Mouse (Mus musculus) adrenal gland, postnatal 25 days (tissue): ENCODE data around the gene Dhrs11. TPM values are rescaled to one million over a fixed set of nuclear protein-coding genes. Genes with fewer than 3 reads are reported as not detected.
A peak's percentile ranks its signal among the peaks of the same experiment; 100 is the strongest.

ENCODE experiments used
- DNase-seq: peaks from one replicate; pipeline ENCODE4 v3.0.0; 2021; ENCODE audit warnings: mixed read lengths
- total RNA-seq: library from RNA; stranded (reverse); gene quantifications from 2 replicates; pipeline ENCODE4 v1.2.3, GENCODE M21; 2021

The Dhrs11 gene
- total RNA-seq, 1 experiment from 2014 or later, result 49.8 TPM

DNA sequence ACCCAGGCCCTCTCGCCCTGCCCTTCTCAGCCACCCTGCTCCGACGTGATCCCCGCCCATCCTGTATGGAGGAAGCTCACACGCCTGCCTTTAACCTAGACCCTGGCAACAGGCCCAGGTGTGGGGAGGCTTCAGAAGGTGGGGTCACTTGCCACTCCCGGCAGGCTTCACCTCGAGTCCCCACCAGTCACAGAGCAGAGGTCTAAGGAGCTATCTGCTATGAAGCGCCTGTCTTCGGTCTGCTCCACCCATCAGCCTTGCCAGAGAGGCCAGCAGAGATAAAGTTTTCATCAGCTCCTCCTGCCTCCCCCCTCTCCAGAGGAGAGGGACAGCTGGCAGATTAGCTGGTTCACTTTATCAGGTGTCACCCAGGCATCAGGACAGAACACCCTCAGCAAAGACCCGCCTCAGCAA, 5.3 kb downstream of the Dhrs11 start:
- no peak for DNase-seq

DNA sequence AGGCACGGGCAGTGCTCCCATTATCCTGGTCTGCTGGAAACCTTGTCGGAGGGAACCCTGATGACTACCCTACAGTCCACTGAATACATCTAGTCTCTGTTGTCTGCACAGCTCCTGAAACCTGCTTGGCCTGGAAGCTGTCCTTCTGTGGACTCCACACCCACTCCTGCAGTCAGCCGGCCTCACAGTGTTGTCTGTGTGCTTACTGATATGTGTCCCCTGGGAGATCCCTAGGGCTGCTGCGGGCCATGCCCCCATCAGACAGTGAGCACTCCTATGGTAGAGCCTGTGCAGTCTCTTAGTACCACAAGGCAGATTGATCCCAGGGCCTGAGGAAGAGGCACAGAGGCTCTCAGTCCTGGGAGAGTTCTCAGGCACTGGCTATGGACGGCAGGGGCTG, 6.3 kb downstream of the Dhrs11 start:
- no peak for DNase-seq

DNA sequence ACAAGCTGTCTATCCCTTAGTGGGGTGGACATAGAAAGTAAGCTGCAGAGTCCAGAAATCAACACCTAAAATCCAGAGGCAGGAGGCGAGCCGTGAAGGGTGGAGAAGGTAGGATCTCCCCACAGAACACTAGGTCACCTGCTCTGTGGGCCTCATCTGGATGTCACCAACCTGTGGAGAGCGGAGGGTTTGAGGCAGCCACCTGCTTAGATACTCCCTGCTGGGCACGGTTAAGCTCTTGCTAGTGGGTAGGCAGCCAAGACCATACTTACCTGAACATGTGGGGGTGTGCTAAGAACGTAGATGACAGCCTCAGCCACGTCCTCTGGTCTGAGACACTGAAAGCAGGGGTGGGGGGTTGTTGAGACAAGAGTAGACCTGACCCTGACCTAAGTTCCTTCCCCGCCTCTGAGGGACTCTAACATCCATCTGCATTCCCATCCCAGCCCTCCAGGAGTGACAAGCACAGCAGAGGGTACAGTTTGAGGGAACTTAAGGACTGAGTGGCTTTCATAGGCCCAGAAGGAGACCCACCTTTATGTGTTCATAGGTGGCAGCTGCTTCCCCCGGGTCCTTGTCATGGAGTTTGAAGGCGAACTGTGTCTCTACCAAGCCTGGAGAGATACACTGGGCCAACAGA, 7.5 kb downstream of the Dhrs11 start:
- no peak for DNase-seq

DNA sequence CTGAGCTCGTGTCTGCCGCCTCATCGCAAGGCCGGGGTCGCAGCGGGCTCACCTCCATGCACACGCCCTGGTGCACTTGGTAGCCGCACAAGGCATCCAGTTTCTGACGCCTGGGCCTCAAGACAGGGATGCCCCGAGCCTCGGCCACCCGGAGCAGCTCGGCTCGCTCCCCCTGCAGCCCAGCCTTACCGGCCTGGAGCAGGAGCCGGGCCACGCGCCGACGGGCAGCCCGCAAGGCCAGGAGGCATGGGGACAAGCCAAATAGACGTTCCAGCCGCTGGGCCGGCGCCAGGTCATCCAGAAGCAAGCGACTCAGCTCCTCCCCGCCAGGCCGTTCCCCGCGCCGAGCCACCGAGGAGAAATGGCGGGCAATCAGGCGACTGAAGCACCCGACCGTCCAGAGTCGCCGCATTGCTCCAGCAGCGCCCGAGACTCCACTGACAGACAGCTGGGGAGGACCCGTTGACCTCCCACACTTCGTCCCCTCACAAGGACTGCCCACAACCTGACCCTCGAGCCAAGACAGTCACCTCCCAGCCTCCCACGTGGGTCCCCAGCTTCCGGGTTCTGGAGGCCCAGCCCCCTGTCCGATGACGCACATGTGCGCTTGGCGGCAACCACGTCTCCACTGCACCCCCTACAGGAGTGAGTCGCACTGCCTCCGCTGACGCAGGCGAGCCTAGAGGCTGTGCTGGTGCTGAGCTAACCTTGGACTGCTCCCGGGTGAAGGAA, 9.7 kb downstream of the Dhrs11 start, which contains the start of gene Mrm1:
TSS of gene Mrm1 (minus strand) at position 555 of the 732 bp plus-strand sequence.
- peak; percentile 96 for DNase-seq

DNA sequence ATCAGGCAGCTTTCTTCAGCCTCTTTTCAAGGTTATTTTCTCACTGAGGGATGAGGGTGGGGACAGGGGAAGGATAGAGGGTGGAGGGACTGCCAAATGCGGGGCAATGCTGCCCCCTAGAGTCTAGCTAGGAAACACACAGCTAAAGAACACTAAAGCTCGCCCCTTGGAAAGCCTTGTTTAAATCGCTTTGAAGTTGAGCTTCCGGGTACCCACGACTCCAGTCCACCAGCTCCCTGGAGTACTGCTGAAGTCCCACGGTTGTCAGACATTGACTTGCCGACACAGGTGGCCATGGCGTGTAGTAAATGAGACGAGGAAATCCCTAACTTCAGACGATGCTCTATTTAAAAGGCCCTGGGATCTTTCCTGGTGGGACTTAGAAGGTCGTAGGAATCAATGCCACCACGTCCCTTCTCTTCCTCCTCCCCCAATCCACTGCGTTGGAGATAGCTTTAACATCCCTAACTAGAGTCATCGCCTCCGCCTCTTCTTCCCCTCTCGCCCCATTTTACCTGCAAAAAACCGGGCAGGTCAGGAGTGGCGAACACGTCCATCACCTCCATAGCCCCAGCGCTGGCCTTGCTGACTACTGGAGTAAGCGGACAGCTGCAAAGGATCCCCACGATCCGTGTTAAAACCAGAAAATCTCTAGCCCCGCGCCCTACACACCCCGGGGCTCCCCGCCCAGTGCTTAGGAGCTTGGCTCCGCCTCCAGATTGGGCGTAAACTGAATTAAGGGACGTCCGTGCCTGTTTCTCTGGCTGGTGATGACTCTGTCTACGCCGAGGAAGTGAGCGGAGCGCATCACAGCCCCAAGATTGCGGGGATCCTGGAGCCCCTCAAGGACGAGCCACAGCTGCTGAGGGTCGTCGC, 10.5 kb downstream of the Dhrs11 start:
- DNase-seq, result peak; percentile 80

DNA sequence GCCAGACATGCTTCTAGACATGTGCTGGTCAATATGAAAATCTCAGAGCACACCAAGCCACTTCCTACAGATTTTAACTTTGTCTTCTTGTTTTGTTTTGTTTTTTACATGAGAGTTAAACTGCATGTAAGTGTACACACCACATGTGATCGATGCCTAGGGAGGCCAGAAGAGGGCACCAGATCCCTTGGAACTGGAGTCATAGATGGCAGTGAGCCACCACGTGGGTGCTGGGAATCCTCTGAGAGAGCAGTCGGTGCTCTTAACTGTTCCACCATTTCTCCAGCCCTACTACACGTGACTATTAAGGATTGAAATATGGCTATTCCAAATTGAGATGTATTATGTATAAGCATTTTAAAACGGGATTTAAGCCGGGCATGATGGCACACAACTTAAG, 11.4 kb downstream of the Dhrs11 start:
- DNase-seq, result no peak

DNA sequence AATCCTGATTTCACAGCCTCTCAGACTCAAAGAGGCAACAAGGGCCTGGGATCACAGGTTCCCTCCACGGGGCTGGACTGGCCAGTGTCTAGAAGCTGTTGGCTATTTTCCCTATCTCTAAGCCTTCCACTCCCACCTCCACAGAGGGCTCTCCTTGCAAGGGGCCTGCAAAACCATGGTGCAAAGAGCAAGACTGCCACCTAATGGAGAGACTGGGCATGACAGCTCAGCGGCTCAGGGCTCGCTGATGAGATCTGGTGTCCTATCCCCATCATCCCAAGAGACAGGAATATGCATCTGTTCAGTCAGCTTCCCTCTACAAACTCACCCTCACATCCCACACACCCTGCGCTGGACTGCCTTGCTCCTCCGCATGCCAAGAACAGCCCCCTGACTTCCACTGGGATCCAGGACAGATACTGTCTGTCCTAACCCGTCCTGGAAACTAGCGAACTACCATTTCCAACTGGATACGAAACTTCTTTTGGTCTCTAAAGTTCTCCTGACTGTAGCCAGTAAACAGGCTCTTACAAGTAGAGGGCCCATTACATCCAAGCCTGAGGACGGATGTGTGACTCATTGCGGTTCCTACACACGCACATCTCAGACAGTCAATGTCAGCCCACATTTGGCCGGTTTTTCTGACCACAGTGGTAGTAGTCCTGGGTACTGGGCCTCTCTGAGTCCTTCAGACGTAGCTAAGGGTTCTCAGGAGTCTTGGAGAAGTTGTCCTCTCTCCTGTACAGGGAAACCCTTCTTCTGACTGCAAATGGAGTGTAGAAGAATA, 14.9 kb downstream of the Dhrs11 start:
- DNase-seq, result peak; percentile 65

DNA sequence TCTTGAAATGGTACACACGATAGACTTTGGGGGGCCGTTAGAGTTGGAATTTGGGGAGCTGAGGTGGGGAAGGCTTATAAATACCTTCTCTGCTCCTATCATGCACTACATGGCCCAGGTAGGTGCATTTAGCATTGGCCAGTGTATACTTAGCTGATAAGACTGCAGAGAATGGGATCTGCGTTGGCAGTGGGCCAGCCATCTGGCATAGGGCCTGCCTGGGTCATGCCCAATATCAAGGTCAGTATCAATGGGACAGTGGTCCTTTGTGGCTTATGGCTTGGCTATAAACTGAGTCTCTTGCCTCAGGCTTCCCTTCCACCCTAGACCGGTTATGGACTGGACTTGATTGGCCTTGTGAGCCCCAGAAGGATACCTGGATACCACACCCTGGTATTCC, 24.4 kb downstream of the Dhrs11 start:
- peak; percentile 58 for DNase-seq

DNA sequence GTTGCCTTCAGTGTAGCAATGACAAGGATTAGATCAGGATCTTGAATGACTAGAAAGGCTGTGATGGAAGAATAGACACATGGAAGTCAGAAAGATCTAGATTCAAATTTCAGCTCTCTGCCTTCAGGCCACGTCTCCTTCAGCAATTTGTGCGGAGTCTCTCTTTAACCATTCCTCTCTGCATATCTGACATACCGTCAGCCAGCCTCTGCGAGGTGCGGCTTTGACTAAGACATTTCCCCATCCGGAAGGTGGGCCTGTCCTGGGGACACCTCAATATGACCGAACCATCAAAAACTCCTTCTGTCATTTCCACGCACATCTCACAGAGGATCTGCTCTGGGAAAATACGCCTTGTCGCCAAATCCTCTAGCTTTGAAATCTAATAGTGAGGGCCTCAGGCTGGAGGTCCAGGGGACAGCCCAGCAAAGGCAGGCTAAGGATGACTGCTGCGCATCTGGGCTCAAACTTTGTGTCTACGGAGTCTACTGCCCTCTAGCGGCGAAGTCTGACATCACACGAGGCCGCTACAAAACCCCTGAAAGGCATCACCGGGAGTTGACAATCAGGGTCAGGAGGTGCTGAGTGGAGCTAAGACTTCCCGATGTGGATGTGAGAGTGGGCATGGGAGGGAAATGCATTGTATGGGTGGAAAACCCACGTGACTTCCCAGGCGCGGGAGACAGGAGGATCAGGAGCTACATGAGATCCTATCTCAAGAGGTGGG, 31.0 kb downstream of the Dhrs11 start:
- peak; percentile 70 for DNase-seq

DNA sequence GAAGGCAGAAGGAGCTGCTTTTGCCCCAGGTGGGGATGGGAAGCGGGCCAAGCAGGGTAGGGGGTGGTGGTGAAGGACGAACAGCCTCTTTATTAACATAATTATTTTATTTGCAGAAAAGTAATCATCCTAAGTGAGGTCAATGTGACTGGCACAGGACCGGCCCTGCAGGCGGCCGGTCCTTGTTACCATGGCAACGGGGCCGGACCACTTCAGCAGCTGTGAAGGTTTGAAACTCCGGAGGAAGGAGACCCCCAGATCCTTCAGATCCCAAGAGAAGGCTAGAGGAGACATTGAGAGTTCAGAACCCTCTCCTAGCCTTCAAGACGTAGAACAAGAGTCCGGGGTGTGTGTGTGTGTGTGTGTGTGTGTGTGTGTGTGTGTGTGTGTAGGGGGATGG, 31.8 kb downstream of the Dhrs11 start:
- no peak for DNase-seq

DNA sequence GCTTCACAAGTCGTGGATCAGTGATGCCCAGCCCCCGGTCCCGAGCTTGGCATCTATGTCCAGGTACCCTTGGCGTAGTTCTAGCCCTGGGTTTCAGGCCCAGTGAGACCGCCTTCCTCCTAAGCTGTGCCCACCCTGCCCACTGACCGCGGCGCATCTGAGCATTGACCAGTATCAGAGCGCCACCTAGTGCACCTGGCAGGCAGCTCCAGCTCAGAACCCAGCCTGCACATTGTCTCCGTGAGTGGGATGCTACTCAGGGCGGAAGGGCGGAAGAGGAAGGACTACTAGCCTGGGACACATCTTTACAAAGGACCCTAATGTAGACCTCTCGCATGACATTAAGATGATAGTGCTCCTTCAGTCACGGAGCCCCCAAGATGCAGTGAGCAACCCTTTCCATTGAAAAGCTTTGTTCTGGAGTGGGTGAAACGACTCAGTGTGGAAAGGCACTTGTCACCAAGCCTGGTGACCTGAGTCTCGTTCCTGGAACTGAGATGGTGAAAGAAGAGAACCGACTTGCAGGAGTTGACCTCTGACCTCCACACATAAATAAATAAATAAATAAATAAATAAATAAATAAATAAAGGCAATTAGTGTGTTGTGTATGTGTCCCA, 34.2 kb downstream of the Dhrs11 start:
- peak; percentile 66 for DNase-seq

DNA sequence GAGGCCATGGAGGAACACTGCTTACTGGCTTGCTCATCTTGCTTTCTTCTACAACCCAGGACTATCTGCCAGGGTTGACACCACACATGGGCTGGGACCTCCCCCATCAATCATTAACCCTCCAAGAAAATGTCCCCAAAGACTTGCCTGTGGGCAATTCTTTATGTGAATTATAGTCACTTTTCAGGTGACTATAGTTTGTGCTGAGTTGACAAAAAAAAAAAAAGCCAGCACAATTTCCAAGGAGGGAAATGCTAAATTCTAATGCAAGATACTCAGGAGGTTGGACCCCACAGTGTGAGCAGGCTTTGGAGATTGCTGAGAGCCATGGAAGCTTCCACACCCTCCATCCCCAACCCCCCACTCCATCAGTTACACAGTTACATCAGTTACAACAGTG, 35.2 kb downstream of the Dhrs11 start:
- DNase-seq, result no peak

DNA sequence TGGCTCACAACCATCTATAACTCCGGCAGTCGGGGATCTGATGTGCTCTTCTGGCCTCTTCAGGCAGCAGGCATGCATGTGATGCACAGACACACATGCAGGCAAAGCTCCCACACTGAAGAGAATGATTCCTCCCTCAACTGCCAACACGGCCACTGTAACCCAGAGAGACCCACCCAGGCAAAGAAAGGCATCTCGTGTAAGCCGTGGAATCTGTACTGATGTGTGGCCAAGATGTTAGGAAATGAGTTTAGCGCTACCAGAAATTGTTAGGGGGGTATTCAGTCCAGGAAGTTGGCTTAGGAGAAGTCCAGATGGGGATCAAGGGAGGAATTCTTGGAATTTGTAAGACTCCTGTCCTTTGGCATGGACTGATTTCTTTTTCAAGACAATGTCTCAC, 38.4 kb downstream of the Dhrs11 start:
- DNase-seq, result no peak

DNA sequence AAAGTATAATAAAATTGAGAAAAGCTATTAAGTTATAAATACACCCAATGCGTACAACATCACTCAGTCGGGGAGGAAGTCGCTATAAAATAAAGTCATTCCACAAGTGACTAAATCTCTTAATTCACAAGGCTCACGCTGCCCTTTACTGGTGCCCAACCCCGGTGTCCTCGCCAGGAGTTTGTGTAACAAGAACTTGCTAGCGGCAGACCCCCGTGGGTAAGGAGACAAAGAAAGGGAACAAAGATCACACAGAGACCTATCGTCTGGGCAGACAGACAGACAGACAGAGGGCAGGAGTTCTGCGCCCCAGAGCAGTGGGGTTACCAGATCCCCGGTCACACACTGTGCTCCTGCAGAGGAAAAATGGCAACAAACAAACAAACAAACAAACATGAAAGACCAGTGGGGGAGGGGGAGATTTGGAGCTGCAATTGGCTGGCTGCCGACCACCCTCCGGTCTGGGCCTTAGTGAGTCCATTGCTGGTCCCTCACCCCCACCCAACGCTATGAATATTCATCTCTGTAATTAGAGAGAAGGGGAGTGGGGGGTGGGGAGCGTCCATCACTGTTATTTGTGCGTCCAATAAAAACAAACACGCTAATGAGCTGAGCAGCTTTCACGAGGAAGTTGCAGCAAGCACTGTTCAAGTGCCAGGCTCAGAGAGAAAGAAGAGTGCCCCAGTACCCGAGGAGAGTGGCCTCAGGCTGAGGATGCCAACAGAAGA, 48.5 kb downstream of the Dhrs11 start:
- DNase-seq, result no peak

DNA sequence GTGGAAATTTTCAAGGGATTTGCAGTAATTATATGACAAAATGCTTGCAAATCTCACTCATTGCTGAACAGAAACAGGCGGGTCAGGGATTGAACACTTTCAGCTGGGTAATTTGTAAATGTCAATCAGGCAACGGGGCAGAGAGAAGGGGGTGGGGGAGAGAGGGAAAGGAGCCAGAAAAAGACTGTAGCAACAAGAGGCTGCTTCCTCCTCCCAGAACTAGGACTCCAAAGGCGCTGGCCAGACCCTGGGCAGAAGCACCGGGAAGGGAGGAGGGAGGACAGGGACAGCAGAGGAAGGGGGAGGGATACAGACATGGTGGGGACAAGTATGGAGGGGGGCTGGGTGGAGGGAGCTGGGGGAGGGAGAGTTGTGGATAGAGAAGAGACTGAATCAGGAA, 53.2 kb downstream of the Dhrs11 start:
- DNase-seq, result no peak

DNA sequence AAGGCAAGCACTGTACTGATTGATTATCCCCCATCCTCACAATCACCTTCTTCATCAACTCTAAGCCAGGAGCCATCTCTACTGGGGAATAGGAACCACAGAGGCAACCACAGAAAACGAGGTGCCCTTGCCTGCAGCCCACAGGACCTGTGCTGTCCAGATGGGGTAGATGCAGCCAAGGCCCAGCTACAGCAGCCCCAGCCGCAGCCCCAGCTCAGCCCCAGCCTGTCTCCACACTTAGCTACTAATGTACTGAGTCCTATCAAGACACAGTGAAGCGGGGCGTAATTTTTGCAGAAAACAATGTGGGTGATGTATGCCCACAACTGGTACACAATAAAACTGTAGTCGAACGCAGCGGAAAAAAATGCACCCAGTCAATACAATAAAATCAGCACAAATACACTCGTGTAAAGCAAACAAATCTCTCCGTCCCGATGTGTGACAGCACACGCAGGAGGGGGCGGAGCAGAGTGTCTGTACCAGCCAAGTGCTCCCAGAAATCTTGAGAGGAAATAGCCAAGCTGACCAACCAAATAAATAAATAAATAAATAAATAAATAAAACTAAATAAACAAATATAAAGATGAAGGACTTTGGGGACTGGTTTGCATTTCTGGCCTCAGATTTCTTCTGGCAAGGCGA, 53.8 kb downstream of the Dhrs11 start:
- no peak for DNase-seq
